Mouse (Mus musculus) G1E-ER4 (cell line): ENCODE results near the gene Ror1. TPM values are rescaled to one million over a fixed set of nuclear protein-coding genes. Genes with fewer than 3 reads are reported as not detected.

Experiments
- GATA1 ChIP-seq: IDR thresholded peaks from one replicate; pipeline ENCODE4 v1.8.0; 2012; ENCODE audit warnings: low read length, inconsistent platforms
- polyA plus RNA-seq: library from polyadenylated mRNA; stranded (reverse); fragments of >175 nt; gene quantifications from 2 replicates; pipeline ENCODE4 v1.2.3, GENCODE M21; 2012

Gene Ror1
- polyA plus RNA-seq, 1 experiment, result not detected

- TF ChIP-seq GATA1, result no peak
Observed at GRCm38 (mm10) chr4:100436169-100436547, 340.6 kb downstream of the Ror1 start.

GRCm38 (mm10) chr4:100446897-100447296, 351.3 kb downstream of the Ror1 start:
- TF ChIP-seq GATA1, result no peak

GRCm38 (mm10) chr4:100462493-100463120, 367.0 kb downstream of the Ror1 start:
- no peak for TF ChIP-seq GATA1

GRCm38 (mm10) chr4:100478592-100479321, 383.2 kb downstream of the Ror1 start, which contains the start of gene Ube2u:
TSS of gene Ube2u (plus strand) at chr4:100478849.
- no peak for TF ChIP-seq GATA1

- TF ChIP-seq GATA1, result no peak
Observed at GRCm38 (mm10) chr4:100488447-100488846, 392.9 kb downstream of the Ror1 start.

Other genes with a start within 250 kb of the Ror1 start
- gene Pgm1, start 166.4 kb upstream of the Ror1 start, polyA plus RNA-seq, result 39.9 and 42.5 TPM in 2 replicates
- 0.73 and 0.81 TPM in 2 replicates for gene Itgb3bp, start 166.0 kb upstream of the Ror1 start, polyA plus RNA-seq